Mouse (Mus musculus) olfactory bulb, adult 2 months (tissue): Measurements from ENCODE around the gene Arl6ip4.

Source experiments
- CTCF ChIP-seq: fragments of 200-500 bp; IDR thresholded peaks from 2 replicates; pipeline ENCODE4 v1.5.1; 2012; ENCODE audit warnings: low read depth, mild to moderate bottlenecking, low read length, moderate library complexity; ENCODE audit not compliant: insufficient read depth
- POLR2A ChIP-seq: fragments of 200-500 bp; IDR thresholded peaks from 2 replicates; pipeline ENCODE4 v1.6.1; 2012; ENCODE audit warnings: mild to moderate bottlenecking, low read depth, low read length, moderate library complexity; ENCODE audit not compliant: insufficient read depth

- TF ChIP-seq CTCF (no peak), POLR2A (no peak)
Measured at GRCm38 (mm10) chr5:124119204-124119603, 3.3 kb downstream of the Arl6ip4 start.
